Mouse (Mus musculus): ENCODE data around the gene Myl10. TPM values are rescaled to one million over a fixed set of nuclear protein-coding genes. Genes with fewer than 3 reads are reported as not detected.
"Not testable (repeated sequence)": the region's sequence is repeated elsewhere in the genome, so short reads cannot be mapped to it uniquely, and the experiment has no call there.

Myl10 gene
- total RNA-seq (2014; rRNA removed; ENCODE audit: low replicate concordance) (not detected in 2 replicates), polyA plus RNA-seq (2015; fragmentation: Nextera tagmentation; extraction: Ambion mirVana) (not detected in 2 replicates)

GRCm38 (mm10) chr5:136692784-136693183 is at the start of gene Myl10:
Gene Myl10 (plus strand): TSS chr5:136693146.
- no peak for ATAC-seq (ENCODE audit: insufficient read depth, low read depth)
- no peaks in the 10 kb centered on the region for H3K9me3 ChIP-seq (replicated peaks; ENCODE audit: control insufficient read depth, low read length)
- TF ChIP-seq EP300 (IDR thresholded peaks at IDR 0.05; ENCODE audit: low read depth): no peak
- no peak for TF ChIP-seq CTCF (IDR thresholded peaks at IDR 0.05; ENCODE audit: low read depth)
- H3K27me3 ChIP-seq (ENCODE audit: control insufficient read depth, insufficient read depth, low read length): no peaks in the 10 kb centered on the region
- no peaks in the 10 kb centered on the region for H3K4me1 ChIP-seq (ENCODE audit: control insufficient read depth, insufficient read depth)
- 85% methylated on average over 4 of the region's 4 CpGs for WGBS
- no peak within 1 kb of the TSS for H3K4me3 ChIP-seq (ENCODE audit: low read depth, low read length)
- H3K36me3 ChIP-seq (replicated peaks; ENCODE audit: control insufficient read depth, insufficient read depth, low read length): no peaks in the 10 kb centered on the region
- H3K4me2 ChIP-seq (ENCODE audit: low read depth, low read length): no peak within 1 kb of the TSS
- H3K27ac ChIP-seq (ENCODE audit: low read depth): no peak within 1 kb of the TSS
- no peak for DNase-seq (ENCODE audit: low spot score)
- no peak within 1 kb of the TSS for H3K9ac ChIP-seq (replicated peaks; ENCODE audit: low read depth, low read length)

GRCm38 (mm10) chr5:136646731-136647328 is 46.1 kb upstream of the Myl10 start:
- no peak overlapping the region for H3K4me2 ChIP-seq (ENCODE audit: low read depth, low read length)
- H3K9me3 ChIP-seq (replicated peaks; ENCODE audit: control insufficient read depth, low read length): no peaks in the 10 kb centered on the region
- TF ChIP-seq EP300 (IDR thresholded peaks at IDR 0.05; ENCODE audit: low read depth): no peak
- no peak for TF ChIP-seq CTCF (IDR thresholded peaks at IDR 0.05; ENCODE audit: low read depth)
- no peak for ATAC-seq (ENCODE audit: insufficient read depth, low read depth)
- DNase-seq (ENCODE audit: low spot score): no peak
- H3K27ac ChIP-seq (ENCODE audit: low read depth): no peak overlapping the region
- H3K36me3 ChIP-seq (replicated peaks; ENCODE audit: control insufficient read depth, insufficient read depth, low read length): no peaks in the 10 kb centered on the region
- H3K4me1 ChIP-seq (ENCODE audit: control insufficient read depth, insufficient read depth): no peaks in the 10 kb centered on the region
- WGBS: 76% methylated on average over 4 of the region's 4 CpGs
- no peak overlapping the region for H3K4me3 ChIP-seq (ENCODE audit: low read depth, low read length)
- H3K27me3 ChIP-seq (ENCODE audit: control insufficient read depth, insufficient read depth, low read length): no peaks in the 10 kb centered on the region
- no peak overlapping the region for H3K9ac ChIP-seq (replicated peaks; ENCODE audit: low read depth, low read length)

GRCm38 (mm10) chr5:136649071-136649470 is 43.9 kb upstream of the Myl10 start:
- no peaks in the 10 kb centered on the region for H3K4me1 ChIP-seq (ENCODE audit: control insufficient read depth, insufficient read depth)
- no peak overlapping the region for H3K9ac ChIP-seq (replicated peaks; ENCODE audit: low read depth, low read length)
- TF ChIP-seq EP300 (IDR thresholded peaks at IDR 0.05; ENCODE audit: low read depth): no peak
- no peak for TF ChIP-seq CTCF (IDR thresholded peaks at IDR 0.05; ENCODE audit: low read depth)
- ATAC-seq (ENCODE audit: insufficient read depth, low read depth): no peak
- no peak overlapping the region for H3K4me3 ChIP-seq (ENCODE audit: low read depth, low read length)
- H3K36me3 ChIP-seq (replicated peaks; ENCODE audit: control insufficient read depth, insufficient read depth, low read length): no peaks in the 10 kb centered on the region
- H3K27ac ChIP-seq (ENCODE audit: low read depth): no peak overlapping the region
- H3K9me3 ChIP-seq (replicated peaks; ENCODE audit: control insufficient read depth, low read length): no peaks in the 10 kb centered on the region
- H3K4me2 ChIP-seq (ENCODE audit: low read depth, low read length): no peak overlapping the region
- 43% methylated on average over 5 of the region's 5 CpGs for WGBS
- H3K27me3 ChIP-seq (ENCODE audit: control insufficient read depth, insufficient read depth, low read length): no peaks in the 10 kb centered on the region
- no peak for DNase-seq (ENCODE audit: low spot score)

GRCm38 (mm10) chr5:136649655-136650054 is 43.3 kb upstream of the Myl10 start:
- DNase-seq (ENCODE audit: low spot score) (no peak), ATAC-seq (ENCODE audit: insufficient read depth, low read depth) (no peak)
- Histone ChIP-seq H3K9me3 (replicated peaks; ENCODE audit: control insufficient read depth, low read length) (no peaks in the 10 kb centered on the region), H3K4me3 (ENCODE audit: low read depth, low read length) (no peak overlapping the region), H3K36me3 (replicated peaks; ENCODE audit: control insufficient read depth, insufficient read depth, low read length) (no peaks in the 10 kb centered on the region), H3K27me3 (ENCODE audit: control insufficient read depth, insufficient read depth, low read length) (no peaks in the 10 kb centered on the region), H3K4me1 (ENCODE audit: control insufficient read depth, insufficient read depth) (no peaks in the 10 kb centered on the region), H3K27ac (ENCODE audit: low read depth) (no peak overlapping the region), H3K9ac (replicated peaks; ENCODE audit: low read depth, low read length) (no peak overlapping the region), H3K4me2 (ENCODE audit: low read depth, low read length) (no peak overlapping the region)
- WGBS: 88% methylated on average over 5 of the region's 5 CpGs
- TF ChIP-seq EP300 (IDR thresholded peaks at IDR 0.05; ENCODE audit: low read depth): no peak
- no peak for TF ChIP-seq CTCF (IDR thresholded peaks at IDR 0.05; ENCODE audit: low read depth)

GRCm38 (mm10) chr5:136654481-136654880 is 38.5 kb upstream of the Myl10 start:
- H3K36me3 ChIP-seq (replicated peaks; ENCODE audit: control insufficient read depth, insufficient read depth, low read length): no peaks in the 10 kb centered on the region
- no peaks in the 10 kb centered on the region for H3K4me1 ChIP-seq (ENCODE audit: control insufficient read depth, insufficient read depth)
- no peak overlapping the region for H3K27ac ChIP-seq (ENCODE audit: low read depth)
- no peaks in the 10 kb centered on the region for H3K27me3 ChIP-seq (ENCODE audit: control insufficient read depth, insufficient read depth, low read length)
- no peak for DNase-seq (ENCODE audit: low spot score)
- H3K9ac ChIP-seq (replicated peaks; ENCODE audit: low read depth, low read length): no peak overlapping the region
- TF ChIP-seq CTCF (IDR thresholded peaks at IDR 0.05; ENCODE audit: low read depth) (no peak), EP300 (IDR thresholded peaks at IDR 0.05; ENCODE audit: low read depth) (no peak)
- H3K9me3 ChIP-seq (replicated peaks; ENCODE audit: control insufficient read depth, low read length): no peaks in the 10 kb centered on the region
- H3K4me3 ChIP-seq (ENCODE audit: low read depth, low read length): no peak overlapping the region
- ATAC-seq (ENCODE audit: insufficient read depth, low read depth): no peak
- H3K4me2 ChIP-seq (ENCODE audit: low read depth, low read length): no peak overlapping the region

GRCm38 (mm10) chr5:136656830-136657395 is 36.0 kb upstream of the Myl10 start:
- 73% methylated on average over 10 of the region's 10 CpGs for WGBS
- Histone ChIP-seq H3K9me3 (replicated peaks; ENCODE audit: control insufficient read depth, low read length) (no peaks in the 10 kb centered on the region), H3K4me1 (ENCODE audit: control insufficient read depth, insufficient read depth) (no peaks in the 10 kb centered on the region), H3K27me3 (ENCODE audit: control insufficient read depth, insufficient read depth, low read length) (no peaks in the 10 kb centered on the region), H3K4me3 (ENCODE audit: low read depth, low read length) (no peak overlapping the region), H3K27ac (ENCODE audit: low read depth) (no peak overlapping the region), H3K4me2 (ENCODE audit: low read depth, low read length) (no peak overlapping the region), H3K36me3 (replicated peaks; ENCODE audit: control insufficient read depth, insufficient read depth, low read length) (no peaks in the 10 kb centered on the region), H3K9ac (replicated peaks; ENCODE audit: low read depth, low read length) (no peak overlapping the region)
- ATAC-seq (ENCODE audit: insufficient read depth, low read depth): no peak
- TF ChIP-seq EP300 (IDR thresholded peaks at IDR 0.05; ENCODE audit: low read depth) (no peak), CTCF (IDR thresholded peaks at IDR 0.05; ENCODE audit: low read depth) (no peak)
- DNase-seq (ENCODE audit: low spot score): no peak

GRCm38 (mm10) chr5:136660721-136661120 is 32.2 kb upstream of the Myl10 start:
- ATAC-seq (ENCODE audit: insufficient read depth, low read depth); H3K4me1 ChIP-seq (ENCODE audit: control insufficient read depth, insufficient read depth); H3K9ac ChIP-seq (replicated peaks; ENCODE audit: low read depth, low read length); H3K36me3 ChIP-seq (replicated peaks; ENCODE audit: control insufficient read depth, insufficient read depth, low read length); H3K9me3 ChIP-seq (replicated peaks; ENCODE audit: control insufficient read depth, low read length); H3K27me3 ChIP-seq (ENCODE audit: control insufficient read depth, insufficient read depth, low read length); H3K27ac ChIP-seq (ENCODE audit: low read depth); DNase-seq (ENCODE audit: low spot score); H3K4me3 ChIP-seq (ENCODE audit: low read depth, low read length); H3K4me2 ChIP-seq (ENCODE audit: low read depth, low read length): not testable (repeated sequence)
- 65% methylated on average over 5 of the region's 5 CpGs for WGBS
